8 mouse cellular contexts compared by ENCODE assay signal in genomic region chr1:172376198-172376667, GRCm38 (mm10). TPM values are rescaled to one million over a fixed set of nuclear protein-coding genes. Genes with fewer than 3 reads are reported as not detected.
DNase-seq lines count a peak whose midpoint lies in the region; ATAC-seq lines count a peak whose summit lies in the region.

Pigm (plus strand) TSS chr1:172376546.

- H3K4me3 ChIP-seq in hindbrain, embryonic 14.5 days (replicated peaks; ENCODE audit: low read length), result peak within 1 kb of the TSS; percentile 93

- H3K27ac ChIP-seq in hindbrain, embryonic 14.5 days, result peak within 1 kb of the TSS; percentile 75

- under 1% methylated on average over 33 of the region's 39 CpGs for WGBS in hindbrain, embryonic 14.5 days

- peak; percentile 98 for DNase-seq in R1 (ENCODE audit: low read depth, low spot score)
- DNase-seq in cerebellum, postnatal 25 days, result peak; percentile 98 to 99
- DNase-seq in frontal cortex, postnatal 25 days (ENCODE audit: low spot score in 2 of 2), result peak; percentile 92 to 97
- peak; percentile 98 for DNase-seq in hindbrain, embryonic 14.5 days (ENCODE audit: low spot score)
- peak; percentile 97 to 98 for DNase-seq in layer of hippocampus, postnatal 36 days
- peak; percentile 98 for DNase-seq in lung, postnatal 36 days
- DNase-seq in retina, postnatal 1 day, result peak; percentile 99
- peak; percentile 93 to 97 for DNase-seq in urinary bladder, adult 18-20 months (ENCODE audit: low spot score in 2 of 2)

- peaks cover 15% of the 10 kb centered on the region for H3K36me3 ChIP-seq in hindbrain, embryonic 14.5 days (replicated peaks; ENCODE audit: control insufficient read depth, insufficient read depth)

- H3K4me2 ChIP-seq in hindbrain, embryonic 14.5 days (replicated peaks), result peak within 1 kb of the TSS; percentile 97

- H3K27me3 ChIP-seq in hindbrain, embryonic 14.5 days (ENCODE audit: control insufficient read depth, insufficient read depth, low read length), result no peaks in the 10 kb centered on the region

- peaks cover 34% of the 10 kb centered on the region for H3K4me1 ChIP-seq in hindbrain, embryonic 14.5 days (replicated peaks; ENCODE audit: control insufficient read depth, insufficient read depth, low read length)

- ATAC-seq in hindbrain, embryonic 14.5 days (ENCODE audit: low FRiP score), result peak; percentile 99

- peak within 1 kb of the TSS; percentile 79 for H3K9ac ChIP-seq in hindbrain, embryonic 14.5 days

- no peaks in the 10 kb centered on the region for H3K9me3 ChIP-seq in hindbrain, embryonic 14.5 days (ENCODE audit: control insufficient read depth, low read length)

RNA-seq across cellular contexts. Expression of gene Pigm, which starts in this region (rescaled TPM):
- polyA plus RNA-seq in hindbrain, embryonic 14.5 days (2014; fragmentation: Nextera tagmentation; extraction: Ambion mirVana), result 5.6 and 5.9 TPM in 2 replicates
- total RNA-seq in layer of hippocampus, postnatal 36 days (2021), result 1 to 10 TPM; 9.1 TPM

Comparison
In these comparisons a context has a peak if more than half of its experiments do, and no peak if none do; other contexts are left out.
1. Peak in every context shown above with its lines: DNase-seq, ATAC-seq, H3K4me3 ChIP-seq and H3K27ac ChIP-seq.